26 mouse cellular contexts compared by ENCODE assay signal in genomic region chr7:99122651-99123050, GRCm38 (mm10). TPM values are rescaled to one million over a fixed set of nuclear protein-coding genes. Genes with fewer than 3 reads are reported as not detected.
DNase-seq lines count a peak whose midpoint lies in the region; ATAC-seq lines count a peak whose summit lies in the region.
"Had no signal": no experiment of that assay in that cellular context is flagged by ENCODE, and none has a peak within 500 bp of the region (broad histone marks: within the 10 kb centered on the region; RNA-seq: fewer than 3 reads in every experiment).

No protein-coding gene starts in this region.

- no peak overlapping the region for H3K27ac ChIP-seq in heart, embryonic 14.5 days (replicated peaks in 1 of 2; ENCODE audit: control insufficient read depth in 1 of 2, insufficient read depth in 1 of 2, low read depth in 2 of 2, low read length in 2 of 2)
- no peak overlapping the region for H3K27ac ChIP-seq in kidney, embryonic 14.5 days (ENCODE audit: low read depth, low read length)
- H3K27ac ChIP-seq: embryonic facial prominence, embryonic 12.5 days; hindbrain, embryonic 15.5 days; liver, embryonic 14.5 days; neural tube, embryonic 12.5 days had no signal

- DNase-seq in heart, postnatal 25 days (ENCODE audit: low spot score), result no peak
- DNase-seq in kidney, adult 8-10 months, result peak; percentile 30 to 35
- no peak for DNase-seq in kidney, postnatal 4 days
- DNase-seq in A20 (ENCODE audit: low read depth, low spot score), result peak; percentile 51
- no peak for DNase-seq in layer of hippocampus, postnatal 36 days
- DNase-seq: adrenal gland, adult 8-10 months; B cell, adult 2 months; cerebellum, adult 18-20 months; cerebellum, postnatal 14 days; forebrain, postnatal 0 days; gastrocnemius, postnatal 14 days; heart, adult 11 months; heart, postnatal 10 days; lung, postnatal 4 days; midbrain, embryonic 14.5 days; right cerebral cortex, postnatal 14 days; thymus, postnatal 25 days had no signal

- H3K4me3 ChIP-seq in heart, embryonic 14.5 days (ENCODE audit: control insufficient read depth in 1 of 2, insufficient read depth in 1 of 2, low read depth in 1 of 2, low read length in 2 of 2), result no peak overlapping the region
- no peak overlapping the region for H3K4me3 ChIP-seq in kidney, embryonic 14.5 days (ENCODE audit: low read length)
- H3K4me3 ChIP-seq: embryonic facial prominence, embryonic 12.5 days; hindbrain, embryonic 15.5 days; neural tube, embryonic 12.5 days had no signal

- 67% methylated on average over 5 of the region's 5 CpGs for WGBS in heart, embryonic 14.5 days
- 70% methylated on average over 5 of the region's 5 CpGs for WGBS in kidney, embryonic 14.5 days

- no peaks in the 10 kb centered on the region for H3K36me3 ChIP-seq in heart, embryonic 14.5 days (ENCODE audit: control insufficient read depth, insufficient read depth, low read length)
- H3K36me3 ChIP-seq in kidney, embryonic 14.5 days (ENCODE audit: control insufficient read depth, insufficient read depth, low read length), result no peaks in the 10 kb centered on the region
- H3K36me3 ChIP-seq: embryonic facial prominence, embryonic 12.5 days; hindbrain, embryonic 15.5 days; neural tube, embryonic 12.5 days had no signal

- H3K9ac ChIP-seq in heart, embryonic 14.5 days (ENCODE audit: low read length), result peak overlapping the region; percentile 27; the same call in 1 of the 2 replicates
- H3K9ac ChIP-seq in kidney, embryonic 14.5 days (ENCODE audit: low read depth, low read length), result 0 out of 2 replicates have a peak overlapping the region, but pooled peaks have one; percentile 4
- H3K9ac ChIP-seq: embryonic facial prominence, embryonic 12.5 days; forebrain, postnatal 0 days; hindbrain, embryonic 15.5 days; liver, embryonic 14.5 days; neural tube, embryonic 12.5 days had no signal

- no peaks in the 10 kb centered on the region for H3K9me3 ChIP-seq in heart, embryonic 14.5 days (ENCODE audit: control insufficient read depth, low read length)
- peaks cover 4% of the 10 kb centered on the region; the same call in 1 of the 2 replicates for H3K9me3 ChIP-seq in kidney, embryonic 14.5 days (ENCODE audit: control insufficient read depth, low read length)
- H3K9me3 ChIP-seq: hindbrain, embryonic 15.5 days; neural tube, embryonic 12.5 days had no signal

- no peak overlapping the region for H3K4me2 ChIP-seq in heart, embryonic 14.5 days (ENCODE audit: low read length)
- no peak overlapping the region for H3K4me2 ChIP-seq in kidney, embryonic 14.5 days (replicated peaks; ENCODE audit: low read depth, low read length)
- H3K4me2 ChIP-seq: embryonic facial prominence, embryonic 12.5 days; hindbrain, embryonic 15.5 days; neural tube, embryonic 12.5 days had no signal

- ATAC-seq in heart, embryonic 14.5 days (ENCODE audit: insufficient number of reproducible peaks, insufficient read depth, low FRiP score, low read depth), result no peak
- ATAC-seq in kidney, embryonic 14.5 days (ENCODE audit: low FRiP score, low TSS enrichment), result no peak
- ATAC-seq: activated CD4-positive, CD25-positive, alpha-beta regulatory T cell, adult 4 months; forebrain, postnatal 0 days had no signal

- H3K27me3 ChIP-seq in heart, embryonic 14.5 days (ENCODE audit: control insufficient read depth, insufficient read depth, low read length), result no peaks in the 10 kb centered on the region
- H3K27me3 ChIP-seq in kidney, embryonic 14.5 days (ENCODE audit: control insufficient read depth, insufficient read depth, low read length), result no peaks in the 10 kb centered on the region
- H3K27me3 ChIP-seq: CH12.LX; embryonic facial prominence, embryonic 12.5 days; hindbrain, embryonic 15.5 days; neural tube, embryonic 12.5 days had no signal

- H3K4me1 ChIP-seq in heart, embryonic 14.5 days (ENCODE audit: control insufficient read depth in 2 of 2, insufficient read depth in 2 of 2, low read length in 2 of 2), result peaks cover 14 to 50% of the 10 kb centered on the region in 2 experiments
- H3K4me1 ChIP-seq in kidney, embryonic 14.5 days (ENCODE audit: control insufficient read depth, insufficient read depth, low read length), result peaks cover 13% of the 10 kb centered on the region

- intact Hi-C loops in heart, postnatal 25 days (cut with DNase I), result no loop called here

RNA-seq across cellular contexts. Expression of gene Uvrag, which starts 18.3 kb away (rescaled TPM):
- 18.9 and 19.1 TPM in 2 replicates for polyA plus RNA-seq in heart, embryonic 14.5 days (2014; fragmentation: Nextera tagmentation; extraction: Ambion mirVana)
- total RNA-seq in heart, postnatal 25 days (2021), result 10 to 100 TPM; 24.9 to 26.3 TPM
- 15.1 and 22.7 TPM in 2 replicates for polyA plus RNA-seq in kidney, embryonic 14.5 days (2014; fragmentation: Nextera tagmentation; extraction: Ambion mirVana)
- 10 to 100 TPM; 49.0 to 50.7 TPM for total RNA-seq in layer of hippocampus, postnatal 36 days (2021)

RNA-seq across cellular contexts. Expression of gene Dgat2, which starts 59.9 kb away (rescaled TPM):
- 19.8 and 22.3 TPM in 2 replicates for polyA plus RNA-seq in heart, embryonic 14.5 days (2014; fragmentation: Nextera tagmentation; extraction: Ambion mirVana)
- total RNA-seq in heart, postnatal 25 days (2021), result 100 to 1,000 TPM; 272 to 339 TPM
- 12.7 and 21.9 TPM in 2 replicates for polyA plus RNA-seq in kidney, embryonic 14.5 days (2014; fragmentation: Nextera tagmentation; extraction: Ambion mirVana)
- total RNA-seq in layer of hippocampus, postnatal 36 days (2021), result 100 to 1,000 TPM in 1 of 2 experiments, 10 to 100 TPM in 1; 94.3 to 106 TPM
- total RNA-seq: megakaryocyte-erythroid progenitor cell, adult 5-6 weeks had no signal

Comparison
In these comparisons a context has a peak if more than half of its experiments do, and no peak if none do; other contexts are left out.
1. DNase-seq: peak in kidney, adult 8-10 months (2 of 2) and A20 (single experiment); none in heart, postnatal 25 days (single experiment), kidney, postnatal 4 days (0 of 2) and layer of hippocampus, postnatal 36 days (0 of 2).